Mouse (Mus musculus) midbrain, embryonic 13.5 days (tissue): ENCODE measurements around the gene Ntsr1. TPM values are rescaled to one million over a fixed set of nuclear protein-coding genes. Genes with fewer than 3 reads are reported as not detected.

Experiments
- ATAC-seq: fragments of 200-750 bp; cut with Nextera tagmentation; 2 replicates; pipeline ENCODE4 v1.8.0; 2017; ENCODE audit warnings: mild to moderate bottlenecking, moderate TSS enrichment, moderate library complexity
- H3K27ac ChIP-seq: fragments of 300-500 bp; sonication (generic); 2 replicates; pipeline ENCODE4 v1.5.1; 2015; ENCODE audit warnings: inconsistent platforms, mild to moderate bottlenecking, moderate library complexity
- H3K27me3 ChIP-seq: fragments of 300-500 bp; sonication (generic); 2 replicates; pipeline ENCODE4 v1.6.1; 2015; ENCODE audit warnings: mild to moderate bottlenecking, inconsistent platforms
- H3K36me3 ChIP-seq: fragments of 300-500 bp; sonication (generic); 2 replicates; pipeline ENCODE4 v1.6.1; 2015; ENCODE audit warnings: mild to moderate bottlenecking, inconsistent platforms
- H3K4me1 ChIP-seq: fragments of 300-500 bp; sonication (generic); replicated peaks from 2 replicates; pipeline ENCODE4 v1.6.1; 2015; ENCODE audit warnings: inconsistent platforms
- H3K4me2 ChIP-seq: fragments of 300-500 bp; sonication (generic); replicated peaks from 2 replicates; pipeline ENCODE4 v1.6.1; 2015; ENCODE audit warnings: moderate library complexity, mild to moderate bottlenecking, inconsistent platforms
- H3K4me3 ChIP-seq: fragments of 300-500 bp; sonication (generic); replicated peaks from 2 replicates; pipeline ENCODE4 v1.5.1; 2015; ENCODE audit warnings: mild to moderate bottlenecking, inconsistent platforms
- H3K9ac ChIP-seq: fragments of 300-500 bp; sonication (generic); replicated peaks from 2 replicates; pipeline ENCODE4 v1.6.1; 2015; ENCODE audit warnings: mild to moderate bottlenecking, inconsistent platforms
- H3K9me3 ChIP-seq: fragments of 300-500 bp; sonication (generic); 2 replicates; pipeline ENCODE4 v1.6.1; 2016; ENCODE audit warnings: mild to moderate bottlenecking, inconsistent platforms
- WGBS: fragments of 180-500 bp; shearing (Covaris S2); methylation state at CpG from one replicate; pipeline ENCODE4 v1.1.7; 2015; 5-methylcytosine and 5-hydroxymethylcytosine counted together
- polyA plus RNA-seq: library from polyadenylated mRNA; unstranded; fragments of >200 nt; fragmentation: Nextera tagmentation; extraction: Ambion mirVana; gene quantifications from 2 replicates; pipeline ENCODE4 v1.2.1, GENCODE M21; 2015

The Ntsr1 gene
- polyA plus RNA-seq, 1 experiment from 2014 or later: 1.3 TPM

DNA sequence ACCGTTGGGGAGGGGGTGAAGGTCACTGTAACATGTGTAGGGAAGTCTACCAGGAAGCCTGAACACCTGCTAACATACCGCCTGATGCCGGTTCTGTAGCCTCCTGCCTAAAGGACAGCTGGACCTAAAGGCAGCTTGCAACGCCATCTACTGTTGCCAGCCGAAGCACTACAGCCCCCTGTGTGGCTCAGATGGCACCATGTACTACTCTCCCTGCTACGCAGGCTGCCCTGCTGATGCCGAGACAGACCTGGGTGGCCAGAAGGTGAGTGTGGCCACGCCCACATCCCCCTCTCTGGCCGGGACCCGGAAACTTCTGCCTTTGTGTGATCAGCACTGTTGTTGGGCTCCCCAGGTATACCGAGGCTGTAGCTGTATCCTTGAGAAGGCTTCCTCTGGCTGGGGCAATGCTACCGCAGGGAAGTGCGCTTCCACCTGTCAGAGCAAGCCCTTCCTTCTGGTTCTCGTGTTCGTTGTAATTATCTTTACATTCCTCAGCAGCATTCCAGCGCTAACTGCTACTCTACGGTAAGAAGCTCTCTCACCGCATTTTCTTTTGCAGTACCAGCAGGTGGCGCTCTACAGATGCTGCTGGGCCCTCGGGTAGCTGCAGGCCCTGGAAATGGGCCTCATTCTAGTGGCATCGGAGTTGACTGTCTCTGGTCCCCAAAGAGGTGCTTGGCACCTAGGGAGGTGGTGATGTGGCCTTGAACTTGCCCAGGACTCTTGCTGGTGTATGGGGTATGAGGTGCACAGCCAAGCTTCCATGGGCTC is 27.3 kb upstream of the Ntsr1 start:
- Histone ChIP-seq H3K4me2 (peak overlapping the region; percentile 24; the same call in 1 of the 2 replicates), H3K27me3 (peaks cover 24% of the 10 kb centered on the region)
- 4% methylated on average over 21 of the region's 21 CpGs for WGBS

DNA sequence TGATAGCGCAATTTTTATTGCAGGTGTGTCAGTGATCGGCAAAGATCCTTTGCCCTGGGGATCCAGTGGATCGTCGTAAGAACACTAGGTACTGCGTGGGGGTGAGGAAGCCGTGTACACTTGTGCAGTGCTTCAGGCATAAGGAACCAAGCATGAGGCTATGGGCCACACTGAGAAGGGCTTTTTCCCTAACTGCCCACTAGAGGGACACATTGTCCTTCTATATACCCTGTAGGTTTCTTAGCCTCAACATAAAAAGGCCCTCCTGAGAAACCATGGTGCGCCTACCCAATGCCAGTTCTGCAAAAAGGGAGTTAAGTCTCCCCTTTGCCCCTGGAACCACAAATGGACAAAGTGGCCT is 26.7 kb upstream of the Ntsr1 start:
- peak; percentile 87 for ATAC-seq
- no peak overlapping the region for H3K27ac ChIP-seq
- peaks cover 28% of the 10 kb centered on the region for H3K27me3 ChIP-seq
- 36% methylated on average over 7 of the region's 7 CpGs for WGBS
- no peak overlapping the region for H3K4me2 ChIP-seq
- H3K4me3 ChIP-seq: no peak overlapping the region
- H3K9ac ChIP-seq: no peak overlapping the region
- 0 out of 2 replicates have a peak, but pooled peaks cover 4% of the 10 kb centered on the region for H3K4me1 ChIP-seq
- no peaks in the 10 kb centered on the region for H3K36me3 ChIP-seq
- H3K9me3 ChIP-seq: no peaks in the 10 kb centered on the region

More for the DNA sequence above, 27.3 kb upstream of the Ntsr1 start:
- no peak overlapping the region for H3K27ac ChIP-seq
- peak; percentile 47 for ATAC-seq
- no peak overlapping the region for H3K4me3 ChIP-seq
- H3K36me3 ChIP-seq: no peaks in the 10 kb centered on the region
- H3K9me3 ChIP-seq: no peaks in the 10 kb centered on the region
- H3K9ac ChIP-seq: no peak overlapping the region
- H3K4me1 ChIP-seq: 0 out of 2 replicates have a peak, but pooled peaks cover 4% of the 10 kb centered on the region

DNA sequence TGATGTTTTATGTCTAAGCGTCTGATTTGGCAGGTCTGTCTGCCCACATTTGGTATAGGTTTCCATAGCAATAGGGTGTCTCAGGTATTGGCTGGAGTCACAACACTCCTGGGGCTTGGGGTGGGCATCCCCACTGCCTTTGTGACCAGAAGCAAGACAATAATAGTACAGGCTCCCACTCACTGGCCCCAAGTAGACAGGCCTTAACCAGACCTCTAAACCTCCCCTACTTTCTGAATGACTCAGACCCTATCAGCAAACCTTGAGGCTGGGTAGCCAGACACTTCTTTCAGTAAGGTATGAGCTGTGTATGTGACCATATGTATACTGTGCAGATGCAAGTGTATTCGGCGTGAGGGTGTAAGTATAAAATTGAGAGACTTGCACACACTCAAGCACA is 24.9 kb upstream of the Ntsr1 start:
- H3K4me1 ChIP-seq: 0 out of 2 replicates have a peak, but pooled peaks cover 4% of the 10 kb centered on the region
- H3K9ac ChIP-seq: no peak overlapping the region
- peaks cover 46% of the 10 kb centered on the region for H3K27me3 ChIP-seq
- H3K4me3 ChIP-seq: no peak overlapping the region
- no peaks in the 10 kb centered on the region for H3K36me3 ChIP-seq
- WGBS: 91% methylated on average over 3 of the region's 3 CpGs
- H3K27ac ChIP-seq: no peak overlapping the region
- no peaks in the 10 kb centered on the region for H3K9me3 ChIP-seq
- H3K4me2 ChIP-seq: no peak overlapping the region
- ATAC-seq: no peak

DNA sequence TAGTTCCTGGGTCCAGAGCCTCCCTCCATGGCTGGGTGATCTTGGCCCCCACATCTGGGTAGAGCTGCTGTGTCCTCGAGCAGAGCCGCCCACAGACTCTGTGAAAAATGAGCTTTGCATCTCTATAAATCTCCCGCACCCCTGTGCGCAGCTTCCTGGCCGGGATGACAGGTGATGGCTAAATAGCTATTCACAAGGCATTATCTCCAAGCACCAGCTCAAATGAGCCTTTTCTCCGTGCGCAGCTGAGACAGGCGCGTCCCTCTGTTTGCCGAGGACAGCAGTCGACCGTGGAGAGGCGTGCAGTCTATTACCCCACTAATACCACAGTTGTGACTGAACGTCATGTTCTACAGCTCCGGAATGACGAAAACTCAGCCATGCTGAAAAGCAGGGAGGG is 17.5 kb upstream of the Ntsr1 start:
- H3K4me3 ChIP-seq: 0 out of 2 replicates have a peak overlapping the region, but pooled peaks have one; percentile 0
- 0 out of 2 replicates have a peak overlapping the region, but pooled peaks have one; percentile 20 for H3K9ac ChIP-seq
- H3K27me3 ChIP-seq: peaks cover 55% of the 10 kb centered on the region
- H3K4me2 ChIP-seq: peak overlapping the region; percentile 38
- 4% methylated on average over 16 of the region's 16 CpGs for WGBS
- H3K36me3 ChIP-seq: no peaks in the 10 kb centered on the region
- peak; percentile 80 for ATAC-seq
- H3K9me3 ChIP-seq: no peaks in the 10 kb centered on the region
- peak overlapping the region; percentile 69 for H3K27ac ChIP-seq
- H3K4me1 ChIP-seq: peaks cover 39% of the 10 kb centered on the region

DNA sequence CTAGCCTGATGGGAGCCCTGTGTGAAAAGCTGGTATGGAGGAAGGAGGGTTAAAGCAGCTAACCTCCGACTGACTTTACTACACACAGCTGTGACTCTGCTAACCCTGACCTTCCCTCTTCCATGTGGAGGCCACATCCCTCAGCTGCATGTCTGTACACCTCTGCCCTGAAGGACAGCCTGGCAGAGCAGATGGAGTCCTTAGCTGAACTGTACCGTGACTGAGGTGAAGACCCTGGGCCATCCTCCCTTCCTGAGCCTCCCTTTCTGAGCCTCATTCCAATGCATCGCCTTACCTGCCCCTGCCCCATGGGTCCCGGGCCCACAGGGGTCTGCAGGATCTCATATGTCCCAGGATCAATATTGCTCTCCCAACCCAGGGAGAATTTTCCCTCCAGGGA is 14.9 kb upstream of the Ntsr1 start:
- H3K4me1 ChIP-seq: peaks cover 57% of the 10 kb centered on the region
- H3K4me2 ChIP-seq: no peak overlapping the region; the same call in 1 of the 2 replicates
- no peak overlapping the region for H3K9ac ChIP-seq
- peak overlapping the region; percentile 68 for H3K27ac ChIP-seq
- peaks cover 31% of the 10 kb centered on the region for H3K27me3 ChIP-seq
- H3K4me3 ChIP-seq: no peak overlapping the region
- no peak for ATAC-seq
- no peaks in the 10 kb centered on the region for H3K9me3 ChIP-seq
- H3K36me3 ChIP-seq: no peaks in the 10 kb centered on the region
- 55% methylated on average over 4 of the region's 4 CpGs for WGBS

DNA sequence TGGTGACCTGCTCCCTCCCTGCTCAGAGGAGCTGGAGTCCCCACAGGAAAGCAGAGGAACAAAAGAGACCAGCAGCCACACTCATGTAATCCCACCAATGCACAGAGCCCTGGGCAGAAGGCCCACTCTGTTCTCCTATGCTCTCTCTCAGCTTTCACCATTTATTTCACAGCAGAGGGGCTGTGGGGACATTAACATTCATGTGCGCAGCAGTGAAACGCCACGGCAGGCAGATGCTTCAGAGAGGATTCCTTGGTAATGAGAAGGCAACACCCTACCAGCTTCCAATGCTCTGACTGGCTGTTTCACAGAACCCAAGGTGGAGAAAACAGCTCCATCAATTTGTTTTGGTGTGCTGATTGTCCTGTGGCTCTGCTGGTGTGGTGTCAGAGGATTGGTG is 14.5 kb upstream of the Ntsr1 start:
- Histone ChIP-seq H3K4me2 (no peak overlapping the region; the same call in 1 of the 2 replicates), H3K9ac (no peak overlapping the region), H3K27ac (peak overlapping the region; percentile 68), H3K9me3 (no peaks in the 10 kb centered on the region), H3K27me3 (peaks cover 30% of the 10 kb centered on the region), H3K36me3 (no peaks in the 10 kb centered on the region), H3K4me1 (peaks cover 57% of the 10 kb centered on the region), H3K4me3 (no peak overlapping the region)
- no peak for ATAC-seq
- 21% methylated on average over 3 of the region's 3 CpGs for WGBS

DNA sequence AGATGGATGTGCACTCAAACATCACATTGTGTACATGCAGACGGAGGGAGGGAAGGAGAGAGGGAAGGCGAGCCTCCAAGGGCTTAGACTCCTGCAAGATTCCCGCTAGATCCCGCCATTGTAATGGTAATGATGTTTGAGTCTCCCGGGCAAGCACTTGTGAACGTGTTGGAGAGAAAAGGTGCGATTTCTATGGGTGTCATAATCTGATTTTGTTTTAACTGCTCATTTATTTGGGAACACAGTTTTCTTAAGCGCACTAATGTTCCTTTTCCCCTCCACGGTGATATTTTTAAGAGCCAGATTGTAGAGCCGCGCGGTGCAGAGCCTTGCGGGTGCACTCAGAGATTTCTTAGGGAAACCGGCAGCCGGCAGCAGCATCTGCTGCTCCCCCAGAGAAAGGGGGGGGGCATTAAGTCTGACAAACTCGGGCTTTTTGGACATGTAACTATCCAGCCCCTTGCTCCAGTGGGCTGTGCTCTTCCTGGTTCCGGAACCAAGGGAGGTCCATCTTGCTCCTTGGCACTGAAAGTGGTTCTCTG is 11.5 kb upstream of the Ntsr1 start:
- Histone ChIP-seq H3K9ac (peak overlapping the region; percentile 36; the same call in 1 of the 2 replicates), H3K36me3 (no peaks in the 10 kb centered on the region), H3K4me3 (peak overlapping the region; percentile 18), H3K4me2 (peak overlapping the region; percentile 48), H3K27me3 (peaks cover 29% of the 10 kb centered on the region), H3K4me1 (peaks cover 33% of the 10 kb centered on the region), H3K27ac (peak overlapping the region; percentile 42), H3K9me3 (no peaks in the 10 kb centered on the region)
- peak; percentile 74 for ATAC-seq
- 2% methylated on average over 17 of the region's 17 CpGs for WGBS

DNA sequence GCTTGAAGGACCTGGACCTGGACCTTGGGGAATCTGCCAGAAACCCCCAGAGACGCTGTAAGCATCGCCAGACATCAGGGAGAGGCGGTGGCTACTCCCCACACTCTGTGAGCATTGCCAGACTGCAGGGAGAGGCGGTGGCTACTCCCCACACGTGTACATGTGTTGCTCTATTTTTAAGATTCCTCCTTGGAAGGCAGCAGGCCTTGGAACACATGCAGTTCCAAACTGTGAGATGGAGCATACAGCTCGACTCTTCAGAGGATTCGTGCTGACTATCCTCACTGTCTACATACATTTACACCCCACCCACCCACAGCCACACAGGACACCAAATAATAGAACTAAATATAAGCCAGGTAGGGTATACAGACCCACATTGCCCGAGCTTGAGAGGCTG is 3.9 kb upstream of the Ntsr1 start:
- Histone ChIP-seq H3K27ac (no peak overlapping the region), H3K36me3 (no peaks in the 10 kb centered on the region), H3K4me1 (peaks cover 22% of the 10 kb centered on the region), H3K9me3 (no peaks in the 10 kb centered on the region), H3K9ac (no peak overlapping the region), H3K27me3 (peaks cover 60% of the 10 kb centered on the region), H3K4me2 (no peak overlapping the region), H3K4me3 (no peak overlapping the region)
- no peak for ATAC-seq
- 83% methylated on average over 8 of the region's 8 CpGs for WGBS

DNA sequence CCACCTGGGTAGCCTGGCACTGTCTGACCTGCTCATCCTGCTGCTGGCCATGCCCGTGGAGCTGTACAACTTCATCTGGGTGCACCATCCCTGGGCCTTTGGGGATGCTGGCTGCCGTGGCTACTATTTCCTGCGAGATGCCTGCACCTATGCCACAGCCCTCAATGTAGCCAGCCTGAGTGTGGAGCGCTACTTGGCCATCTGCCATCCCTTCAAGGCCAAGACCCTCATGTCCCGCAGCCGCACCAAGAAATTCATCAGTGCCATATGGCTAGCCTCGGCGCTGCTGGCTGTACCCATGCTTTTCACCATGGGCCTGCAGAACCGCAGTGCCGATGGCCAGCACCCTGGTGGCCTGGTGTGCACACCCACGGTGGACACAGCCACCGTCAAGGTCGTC is 950 bp downstream of the Ntsr1 start:
- Histone ChIP-seq H3K4me3 (no peak overlapping the region; the same call in 1 of the 2 replicates), H3K4me2 (peak overlapping the region; percentile 57; the same call in 1 of the 2 replicates), H3K36me3 (no peaks in the 10 kb centered on the region), H3K9me3 (no peaks in the 10 kb centered on the region), H3K27ac (no peak overlapping the region), H3K4me1 (peaks cover 27% of the 10 kb centered on the region), H3K9ac (no peak overlapping the region), H3K27me3 (peaks cover 86% of the 10 kb centered on the region)
- WGBS: 50% methylated on average over 13 of the region's 13 CpGs
- no peak for ATAC-seq

DNA sequence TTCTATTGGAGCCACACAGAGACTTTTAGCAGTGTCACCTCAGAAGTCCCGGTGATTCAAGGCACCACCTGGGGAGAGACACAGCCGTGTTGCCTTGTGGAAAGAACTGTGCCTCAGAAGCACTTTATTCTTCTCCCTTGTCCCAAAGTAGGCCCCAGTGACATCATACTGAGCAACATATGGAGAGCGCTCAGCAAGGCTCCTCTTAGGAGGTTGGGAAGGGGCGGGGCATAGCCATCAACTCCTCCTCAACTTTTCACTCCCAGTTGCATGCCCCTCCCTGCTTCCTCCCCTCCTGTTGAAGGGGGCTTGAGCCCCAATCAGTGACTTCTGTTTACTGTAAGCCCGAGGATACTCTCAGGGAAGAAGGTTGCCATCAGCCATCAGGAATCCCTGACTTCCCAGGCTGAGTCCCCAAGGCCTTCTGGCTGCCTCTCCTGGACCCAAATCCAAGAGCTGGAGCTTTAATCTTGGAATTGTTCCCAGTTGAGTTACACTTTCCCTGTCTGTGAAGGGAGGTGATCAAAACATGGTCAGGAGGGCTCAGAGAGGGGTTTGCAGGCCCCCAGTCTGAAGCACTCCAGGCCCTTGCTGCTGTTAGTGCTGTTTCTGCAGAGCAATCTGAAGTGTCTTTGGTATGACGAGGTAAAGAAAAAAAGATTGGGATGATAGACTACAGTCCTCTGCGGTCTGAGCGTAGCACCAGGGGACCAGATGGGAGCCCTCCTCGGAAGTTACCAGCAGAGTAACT is 1.6 kb downstream of the Ntsr1 start:
- Histone ChIP-seq H3K4me3 (no peak overlapping the region), H3K27ac (no peak overlapping the region), H3K9ac (no peak overlapping the region), H3K9me3 (no peaks in the 10 kb centered on the region), H3K36me3 (no peaks in the 10 kb centered on the region), H3K27me3 (peaks cover 91% of the 10 kb centered on the region), H3K4me1 (peaks cover 30% of the 10 kb centered on the region), H3K4me2 (0 out of 2 replicates have a peak overlapping the region, but pooled peaks have one; percentile 57)
- no peak for ATAC-seq
- 44% methylated on average over 9 of the region's 9 CpGs for WGBS

DNA sequence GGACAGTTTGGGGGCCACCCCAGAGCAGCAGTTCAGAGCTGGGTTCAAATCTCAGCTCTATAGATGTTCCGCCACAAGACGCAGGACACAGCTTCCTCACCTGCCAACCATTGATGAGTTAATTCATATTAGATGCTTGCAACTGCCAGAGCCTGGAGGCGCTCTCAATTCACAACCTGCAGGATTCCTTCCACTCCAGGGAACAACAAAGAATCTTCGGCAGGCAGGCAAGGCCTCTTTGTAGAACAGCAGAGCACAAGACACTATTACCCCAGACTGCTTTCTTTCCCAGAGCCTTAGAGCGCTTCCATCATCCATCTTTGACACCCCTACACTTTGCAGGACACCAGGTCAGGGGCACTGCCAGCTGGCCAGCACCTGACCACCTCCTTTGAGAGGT is 6.5 kb downstream of the Ntsr1 start:
- no peak overlapping the region for H3K4me2 ChIP-seq
- ATAC-seq: 0 out of 2 replicates have a peak, but pooled peaks have one; percentile 16

More for the DNA sequence above, 6.5 kb downstream of the Ntsr1 start:
- Histone ChIP-seq H3K27me3 (peaks cover 82% of the 10 kb centered on the region), H3K4me3 (no peak overlapping the region), H3K27ac (no peak overlapping the region), H3K36me3 (no peaks in the 10 kb centered on the region), H3K4me1 (peaks cover 28% of the 10 kb centered on the region), H3K9me3 (no peaks in the 10 kb centered on the region), H3K9ac (no peak overlapping the region)
- WGBS: 30% methylated on average over 5 of the region's 5 CpGs
